Mouse (Mus musculus): ENCODE measurements at regions not wholly inside any gene's neighbourhood (a gene's known extent, or its start where the extent isn't known, plus 50 kb on each side); places are given as distances from the start of the nearest gene placed in this dataset.

- DNase-seq: no peak
Observed at GRCm38 (mm10) chr1:55807028-55807427, 401.3 kb downstream of the Plcl1 start.

- DNase-seq: no peak
Observed at GRCm38 (mm10) chr1:55808724-55809519, 403.2 kb downstream of the Plcl1 start.

GRCm38 (mm10) chr1:55812486-55812885 lies 406.8 kb downstream of the Plcl1 start:
- DNase-seq: no peak

GRCm38 (mm10) chr1:55820866-55821500 lies 415.3 kb downstream of the Plcl1 start:
- DNase-seq: no peak

- DNase-seq: no peak
Observed at GRCm38 (mm10) chr1:55822599-55822998, 416.9 kb downstream of the Plcl1 start.

GRCm38 (mm10) chr1:55827191-55827590 lies 421.5 kb downstream of the Plcl1 start:
- no peak for DNase-seq

- DNase-seq: no peak
Observed at GRCm38 (mm10) chr1:55835281-55835680, 429.6 kb downstream of the Plcl1 start.

- DNase-seq: no peak
Observed at GRCm38 (mm10) chr1:55836750-55837149, 431.0 kb downstream of the Plcl1 start.

- DNase-seq: no peak
Observed at GRCm38 (mm10) chr1:55837366-55837765, 431.6 kb downstream of the Plcl1 start.

- DNase-seq: no peak
Observed at GRCm38 (mm10) chr1:55838168-55838567, 432.4 kb downstream of the Plcl1 start.

GRCm38 (mm10) chr1:55848806-55849205 lies 443.1 kb downstream of the Plcl1 start:
- no peak for DNase-seq

- no peak for DNase-seq
Observed at GRCm38 (mm10) chr1:55852354-55852753, 446.6 kb downstream of the Plcl1 start.

- DNase-seq: no peak
Observed at GRCm38 (mm10) chr1:55859113-55859512, 453.4 kb downstream of the Plcl1 start.

- DNase-seq: no peak
Observed at GRCm38 (mm10) chr1:55863113-55863512, 457.4 kb downstream of the Plcl1 start.

- no peak for DNase-seq
Observed at GRCm38 (mm10) chr1:55865274-55865673, 459.6 kb downstream of the Plcl1 start.

- DNase-seq: no peak
Observed at GRCm38 (mm10) chr1:55866677-55867076, 461.0 kb downstream of the Plcl1 start.

GRCm38 (mm10) chr1:55873583-55873982 lies 467.9 kb downstream of the Plcl1 start:
- DNase-seq: no peak

GRCm38 (mm10) chr1:55874143-55874867 lies 468.6 kb downstream of the Plcl1 start:
- peak; percentile 3 to 6 for DNase-seq

GRCm38 (mm10) chr1:55874868-55875144 lies 469.1 kb downstream of the Plcl1 start:
- DNase-seq: no peak

- no peak for DNase-seq
Observed at GRCm38 (mm10) chr1:55884576-55884975, 478.9 kb downstream of the Plcl1 start.

- DNase-seq: no peak
Observed at GRCm38 (mm10) chr1:55886383-55887070, 480.8 kb downstream of the Plcl1 start.

GRCm38 (mm10) chr1:55887386-55887785 lies 481.7 kb downstream of the Plcl1 start:
- no peak for DNase-seq

- DNase-seq: no peak
Observed at GRCm38 (mm10) chr1:55888711-55889366, 483.1 kb downstream of the Plcl1 start.
